Mouse (Mus musculus) brain, embryonic 14.5 days (tissue): ENCODE results near the gene Cela3a. TPM values are rescaled to one million over a fixed set of nuclear protein-coding genes. Genes with fewer than 3 reads are reported as not detected.

Experiments
- DNase-seq: peaks from one replicate; pipeline ENCODE4 v3.0.0-alpha.2; 2011; ENCODE audit warnings: low read depth
- CTCF ChIP-seq: fragments of 200-500 bp; IDR thresholded peaks from 2 replicates; pipeline ENCODE4 v1.5.1; 2012; ENCODE audit warnings: inconsistent platforms, mild to moderate bottlenecking, moderate library complexity, borderline replicate concordance; ENCODE audit not compliant: insufficient read depth, insufficient read length; ENCODE audit errors: extremely low read depth
- POLR2A ChIP-seq: fragments of 200-500 bp; IDR thresholded peaks from 2 replicates; pipeline ENCODE4 v1.6.1; 2012; ENCODE audit warnings: mild to moderate bottlenecking, inconsistent platforms, borderline replicate concordance; ENCODE audit not compliant: poor library complexity, insufficient read depth, insufficient read length, severe bottlenecking; ENCODE audit errors: extremely low read depth
- polyA plus RNA-seq: library from polyadenylated mRNA; depleted of rRNA; stranded (reverse); fragments of >200 nt; gene quantifications from 2 replicates; pipeline ENCODE4 v1.2.3, GENCODE M21; 2012

Cela3a gene
- polyA plus RNA-seq, 1 experiment = not detected

- TF ChIP-seq POLR2A = no peak
- TF ChIP-seq CTCF = no peak
- DNase-seq = no peak
Measured at GRCm38 (mm10) chr4:137379713-137380255, 29.8 kb downstream of the Cela3a start.

GRCm38 (mm10) chr4:137379085-137379484 lies 30.5 kb downstream of the Cela3a start:
- TF ChIP-seq CTCF (no peak), POLR2A (no peak)

GRCm38 (mm10) chr4:137377526-137378304 lies 31.9 kb downstream of the Cela3a start:
- TF ChIP-seq CTCF (no peak), POLR2A (no peak)
- DNase-seq = no peak

More at GRCm38 (mm10) chr4:137379085-137379484, 30.5 kb downstream of the Cela3a start:
- DNase-seq = no peak

- no peak for TF ChIP-seq CTCF
Measured at GRCm38 (mm10) chr4:137376778-137377177, 32.8 kb downstream of the Cela3a start.

GRCm38 (mm10) chr4:137375314-137376278 lies 34.0 kb downstream of the Cela3a start:
- TF ChIP-seq POLR2A (no peak), CTCF (no peak)
- peak; percentile 21 for DNase-seq

More at GRCm38 (mm10) chr4:137376778-137377177, 32.8 kb downstream of the Cela3a start:
- DNase-seq = no peak

- TF ChIP-seq CTCF = no peak
- no peak for TF ChIP-seq POLR2A
Measured at GRCm38 (mm10) chr4:137373711-137374110, 35.9 kb downstream of the Cela3a start.

GRCm38 (mm10) chr4:137371596-137372523 lies 37.7 kb downstream of the Cela3a start:
- DNase-seq = no peak
- TF ChIP-seq CTCF = no peak

More at GRCm38 (mm10) chr4:137373711-137374110, 35.9 kb downstream of the Cela3a start:
- no peak for DNase-seq

- DNase-seq = peak; percentile 60
Measured at GRCm38 (mm10) chr4:137369954-137370750, 39.4 kb downstream of the Cela3a start.

GRCm38 (mm10) chr4:137368198-137368597 lies 41.4 kb downstream of the Cela3a start:
- no peak for DNase-seq
- no peak for TF ChIP-seq POLR2A
- TF ChIP-seq CTCF = no peak

More at GRCm38 (mm10) chr4:137369954-137370750, 39.4 kb downstream of the Cela3a start:
- TF ChIP-seq CTCF (no peak), POLR2A (no peak)
